Mouse (Mus musculus): Measurements from ENCODE around the gene Cxcr2.

DNA sequence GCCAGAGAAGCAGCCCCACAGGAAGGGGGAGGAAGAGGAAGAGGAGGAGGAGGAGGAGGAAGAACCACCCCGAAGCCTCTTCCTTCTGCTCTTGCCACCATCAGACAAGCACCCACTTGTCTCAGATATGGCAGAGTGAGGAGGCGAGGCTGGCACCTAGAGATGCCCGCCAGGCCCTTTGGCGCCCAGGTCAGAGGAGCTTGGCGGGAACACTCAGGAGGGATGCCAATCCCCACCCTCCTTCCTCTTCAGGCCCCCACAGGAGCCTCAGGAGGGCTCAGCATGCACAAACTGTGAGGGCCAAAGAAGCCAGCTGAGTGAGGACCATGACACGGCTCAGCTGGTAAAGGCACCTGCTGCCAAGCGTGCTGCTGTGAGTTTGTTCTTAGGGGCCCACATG, 32.7 kb upstream of the Cxcr2 start:
- TF ChIP-seq CTCF (IDR thresholded peaks at IDR 0.05; ENCODE audit: low read depth, low read length) (no peak), EP300 (IDR thresholded peaks at IDR 0.05; ENCODE audit: insufficient read depth, low read depth, low read length) (no peak)
